Mouse (Mus musculus): ENCODE measurements around the gene Prkaca.
"Not testable (repeated sequence)": the region's sequence is repeated elsewhere in the genome, so short reads cannot be mapped to it uniquely, and the experiment has no call there.

Gene Prkaca

DNA sequence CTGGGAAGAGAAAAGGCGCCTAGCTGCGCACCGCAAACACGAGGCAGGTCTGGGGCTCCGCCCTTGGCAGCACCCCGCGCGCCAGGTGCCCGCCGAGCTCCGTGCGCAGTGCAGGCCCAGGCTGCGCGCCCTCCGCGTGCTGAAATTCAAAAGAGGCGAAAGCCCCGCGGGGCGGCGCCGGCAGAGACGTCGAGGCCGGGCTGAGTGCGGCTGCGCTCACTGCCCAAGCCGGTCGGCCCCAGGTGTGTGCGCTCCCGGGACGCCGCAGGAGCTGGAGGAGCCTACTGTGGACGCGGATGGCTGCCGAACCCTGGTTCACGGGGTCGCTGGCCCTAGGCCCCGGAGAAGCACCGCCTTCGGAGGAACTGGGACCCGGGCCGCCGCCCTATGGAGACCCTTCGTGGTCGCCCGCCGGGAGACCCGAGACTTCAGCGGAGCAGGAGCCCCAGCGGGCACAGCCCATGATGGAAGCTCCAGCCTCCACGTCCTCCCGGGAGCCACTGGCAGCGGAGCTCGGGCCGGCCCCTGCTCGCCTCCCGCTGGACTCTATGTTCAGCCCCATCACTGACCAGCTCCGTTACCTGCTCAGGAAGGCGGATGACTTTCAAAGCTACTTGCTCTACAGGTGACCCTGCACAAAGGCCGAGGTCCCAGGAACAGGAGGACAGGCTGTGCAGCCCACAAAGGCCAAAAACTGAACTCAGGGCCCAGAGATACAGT lies 28.6 kb downstream of the Prkaca start, which contains the start of gene 1700067K01Rik:
Gene 1700067K01Rik (plus strand): TSS at position 222 of the 720 bp plus-strand sequence.
- DNase-seq (ENCODE audit: extremely low read depth, low read depth): no peak

DNA sequence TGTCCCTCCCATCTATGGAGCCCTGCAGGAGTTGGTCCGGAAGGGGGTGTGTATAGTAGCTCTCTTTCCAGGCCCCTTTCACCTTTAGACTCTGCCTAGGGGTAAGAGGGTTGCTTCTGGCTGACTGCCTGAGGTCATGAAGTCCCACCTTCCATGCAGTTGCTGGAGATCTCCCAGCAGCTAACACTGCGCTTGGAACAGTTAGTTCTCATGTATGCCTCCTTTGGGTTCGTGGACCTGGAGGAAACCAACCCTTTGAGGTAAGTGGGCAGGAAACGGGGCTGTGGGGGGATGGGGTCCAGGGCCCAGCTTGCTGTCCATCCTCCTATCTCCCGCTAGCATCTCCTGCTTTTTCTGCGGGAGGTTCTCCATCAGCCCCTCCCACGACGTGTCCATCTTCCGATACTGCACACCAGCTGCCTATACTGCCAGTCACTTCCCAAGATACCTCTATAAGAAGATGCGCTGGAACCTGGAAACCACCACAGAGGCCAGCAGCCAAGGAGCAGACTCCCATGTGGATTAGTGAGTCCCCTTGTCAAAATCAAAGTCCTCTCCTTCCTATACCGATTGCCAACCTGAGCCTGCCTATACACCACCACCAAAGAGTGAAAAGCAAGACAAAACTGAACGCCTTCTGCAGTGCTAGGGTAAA lies 30.3 kb downstream of the Prkaca start:
- DNase-seq (ENCODE audit: extremely low read depth, low read depth): no peak

DNA sequence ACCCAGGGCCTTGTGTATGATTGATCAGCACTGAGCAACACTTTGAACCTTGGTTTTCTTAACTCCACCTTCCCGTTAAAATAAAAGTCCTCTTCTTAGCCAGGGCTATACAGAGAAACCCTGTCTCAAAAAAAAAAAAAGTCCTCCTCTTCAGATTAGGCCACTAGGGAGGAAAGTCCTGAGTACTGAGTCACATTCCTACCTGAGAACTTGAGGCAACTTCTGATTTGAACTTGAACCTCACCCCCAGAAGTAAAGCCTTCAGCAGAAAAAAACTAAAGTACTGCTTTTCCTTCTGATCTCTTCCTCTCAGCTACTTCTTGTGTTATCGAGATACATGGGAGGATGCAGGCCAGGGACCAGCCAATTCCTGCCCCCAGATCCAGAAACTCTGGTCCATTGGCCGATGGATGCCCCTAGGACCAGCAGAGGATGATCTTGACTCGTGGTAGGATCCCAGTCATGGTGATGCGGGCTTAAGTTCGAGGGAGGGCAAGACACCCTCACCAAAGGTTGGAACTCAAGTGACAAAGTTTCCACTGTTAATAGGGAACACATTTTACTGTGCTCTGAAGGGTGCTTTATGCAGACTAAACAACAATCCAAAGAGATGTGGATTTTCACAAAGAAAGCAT lies 30.9 kb downstream of the Prkaca start:
- DNase-seq (ENCODE audit: extremely low read depth, low read depth): no peak

DNA sequence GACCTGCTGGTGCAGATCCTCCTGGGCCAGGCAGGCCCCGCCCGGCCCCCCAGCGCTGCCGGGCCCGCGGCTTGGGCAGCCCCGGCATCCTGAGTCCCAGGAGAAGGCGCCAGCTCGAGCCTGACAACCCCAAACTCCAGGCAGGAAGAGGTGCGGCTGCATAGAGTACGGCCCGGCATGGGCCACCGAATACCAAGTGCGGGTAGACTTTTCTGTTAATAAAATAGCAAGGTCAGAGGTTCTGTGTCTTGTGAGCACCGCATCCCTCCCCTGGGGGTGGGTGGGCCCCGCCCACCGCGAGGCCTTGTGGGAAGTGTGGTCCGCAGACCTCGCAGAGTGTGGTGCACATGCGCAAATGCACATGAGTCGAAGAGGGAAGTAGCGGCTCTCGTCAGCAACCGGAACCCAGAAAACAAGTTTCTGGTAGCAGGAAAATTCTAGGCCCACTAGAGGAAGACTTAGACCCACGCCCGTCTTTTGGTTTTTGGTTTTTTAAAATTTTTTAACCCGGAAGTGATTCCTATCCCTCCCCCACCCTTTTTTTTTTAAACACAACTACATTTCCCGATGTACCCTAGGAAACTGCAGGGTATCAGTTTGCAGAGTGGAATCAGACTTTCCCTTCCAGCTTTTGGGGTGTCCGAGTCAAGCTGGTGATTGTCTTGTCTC lies 31.9 kb downstream of the Prkaca start:
- peak; percentile 95 for DNase-seq (ENCODE audit: extremely low read depth, low read depth)

DNA sequence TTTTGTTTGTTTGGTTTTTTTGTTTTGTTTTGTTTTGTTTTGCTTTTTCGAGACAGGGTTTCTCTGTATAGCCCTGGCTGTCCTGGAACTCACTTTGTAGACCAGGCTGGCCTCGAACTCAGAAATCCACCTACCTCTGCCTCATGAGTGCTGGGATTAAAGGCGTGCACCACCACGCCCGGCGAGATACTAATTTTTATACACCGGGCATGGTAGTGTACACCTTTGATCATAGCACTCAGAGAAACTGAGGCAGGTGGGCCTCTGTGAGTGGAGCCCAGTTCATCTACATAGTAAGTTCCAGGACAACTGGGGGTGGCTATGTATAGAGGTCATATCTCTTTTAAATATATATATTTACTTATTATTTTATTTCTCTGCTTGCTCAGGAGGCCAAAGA lies 32.7 kb downstream of the Prkaca start:
- not testable (repeated sequence) for DNase-seq (ENCODE audit: extremely low read depth, low read depth)

DNA sequence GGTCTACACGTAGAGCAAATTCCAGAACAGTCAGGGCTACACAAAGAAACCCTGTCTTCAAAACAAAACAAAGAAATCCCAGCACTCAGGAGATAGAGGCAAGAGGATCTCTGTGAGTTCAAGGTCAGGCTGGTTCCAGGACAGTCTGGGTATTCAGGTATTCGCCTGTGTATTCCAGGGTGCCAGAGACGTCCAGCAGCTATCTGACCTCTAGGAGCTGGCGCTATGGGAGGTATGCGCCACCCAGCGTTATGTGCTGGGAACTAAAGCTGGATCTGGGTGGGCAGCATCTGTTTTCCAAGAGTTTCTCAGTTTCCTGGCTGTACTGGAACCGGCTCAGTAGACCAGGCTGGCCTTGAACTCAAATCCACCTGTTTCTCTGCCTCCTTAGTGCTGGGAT lies 35.6 kb downstream of the Prkaca start:
- no peak for DNase-seq (ENCODE audit: extremely low read depth, low read depth)

DNA sequence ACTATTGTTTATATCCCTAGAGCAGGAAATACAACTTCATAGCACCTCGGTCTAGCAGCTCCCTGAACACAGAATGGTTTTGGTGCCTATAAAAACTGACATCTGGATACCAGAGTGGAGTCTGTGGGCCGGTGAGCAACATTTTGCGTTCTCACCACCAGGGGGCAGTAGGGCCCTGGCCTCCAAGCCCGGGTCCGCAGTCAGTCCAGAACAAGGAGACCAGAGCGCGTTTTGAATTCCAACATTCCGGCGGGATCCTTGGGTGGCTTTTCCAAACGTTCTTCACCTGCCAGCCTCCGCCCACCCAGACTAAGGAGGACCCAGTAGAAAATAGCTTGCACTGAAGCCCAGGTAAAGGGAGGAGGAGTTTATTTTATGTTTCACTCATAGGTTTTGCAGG lies 37.1 kb downstream of the Prkaca start:
- DNase-seq (ENCODE audit: extremely low read depth, low read depth): no peak

DNA sequence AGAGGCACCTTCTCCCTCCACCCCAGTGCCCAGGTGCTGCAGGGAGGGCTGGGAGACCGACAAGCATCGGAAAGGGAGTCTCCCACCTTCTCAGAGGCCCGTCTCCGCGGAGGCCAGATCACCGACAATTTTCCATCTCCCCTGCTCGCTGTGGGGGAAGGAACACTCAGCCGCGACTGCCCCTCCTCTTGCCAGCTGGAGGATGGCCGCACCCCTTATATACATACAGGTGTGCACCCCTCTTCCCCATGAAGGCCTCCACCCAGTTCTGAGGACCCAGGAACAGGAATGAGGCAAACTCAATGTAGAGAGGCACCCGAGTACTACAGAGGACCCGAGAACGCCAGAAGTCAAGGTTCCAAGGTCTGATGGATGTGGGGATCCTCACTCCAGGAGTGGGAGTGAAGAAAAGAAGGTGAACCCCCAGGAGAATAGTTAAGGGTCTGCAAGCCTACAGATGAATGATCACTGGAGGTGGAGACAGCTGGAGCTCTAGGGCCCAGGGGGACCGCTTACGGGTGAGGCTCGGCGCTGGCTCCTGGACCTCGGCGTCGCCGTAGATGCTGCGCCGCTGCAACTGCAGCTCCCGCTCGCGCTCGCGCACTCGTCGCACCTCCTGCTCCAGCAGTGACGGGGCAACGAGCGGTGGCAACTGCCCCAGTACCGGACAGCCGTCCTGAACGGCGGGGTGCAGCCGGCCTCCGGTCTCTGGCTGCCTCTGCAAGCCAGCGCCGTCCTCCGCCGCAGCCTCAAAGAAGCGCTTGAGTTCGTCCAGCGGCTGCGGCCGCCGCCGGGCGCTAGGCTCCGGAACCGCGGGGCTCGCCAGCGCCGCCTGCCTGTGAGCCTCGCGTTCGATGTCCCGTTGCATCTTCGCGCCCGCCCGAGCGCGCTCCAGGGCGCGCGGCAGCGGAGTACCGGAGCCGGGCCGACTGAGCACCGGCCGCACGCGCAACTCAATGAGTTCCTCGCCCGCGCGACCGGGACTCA lies 38.1 kb downstream of the Prkaca start:
- DNase-seq (ENCODE audit: extremely low read depth, low read depth): no peak

DNA sequence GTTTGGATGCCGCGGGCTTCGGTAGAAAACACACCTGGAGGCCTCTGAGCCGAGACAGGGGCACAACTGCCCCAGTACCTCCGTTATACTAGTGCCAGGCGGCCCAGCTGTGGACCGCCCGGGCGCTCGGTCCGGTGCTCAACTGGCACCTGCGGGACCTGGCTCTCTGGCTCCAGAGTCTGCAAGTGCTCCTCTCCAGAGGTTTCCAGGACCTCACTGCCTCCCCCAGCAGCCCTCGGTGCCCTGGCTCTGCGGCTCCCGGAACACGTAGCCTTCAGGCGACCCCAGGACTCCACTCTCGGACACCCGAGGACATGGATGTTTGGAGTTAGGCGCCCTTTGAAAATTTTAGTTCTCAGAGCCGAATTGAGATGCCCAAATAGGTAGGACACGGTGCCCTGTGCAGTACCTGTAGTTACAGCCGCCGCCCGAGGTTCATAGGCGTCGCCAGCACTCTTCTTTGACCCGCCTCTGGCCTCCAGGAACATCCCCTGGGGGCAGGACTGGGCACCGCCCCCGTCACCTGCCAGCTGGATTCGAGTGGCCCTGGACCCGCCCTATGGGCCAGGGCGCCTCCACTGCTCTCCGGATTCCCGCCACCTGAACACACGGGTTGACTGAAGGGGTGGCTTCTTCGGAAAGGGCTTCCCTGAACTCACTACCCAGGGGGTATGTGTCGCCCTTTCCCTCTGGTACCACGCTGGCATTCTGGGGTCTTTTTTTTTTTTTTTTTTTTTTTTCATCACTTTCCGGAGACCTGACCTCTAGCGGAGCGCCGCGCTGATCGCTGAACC lies 39.1 kb downstream of the Prkaca start, which contains the start of gene 2210011C24Rik:
Gene 2210011C24Rik (minus strand): TSS at position 467 of the 794 bp plus-strand sequence.
- DNase-seq (ENCODE audit: extremely low read depth, low read depth): no peak

DNA sequence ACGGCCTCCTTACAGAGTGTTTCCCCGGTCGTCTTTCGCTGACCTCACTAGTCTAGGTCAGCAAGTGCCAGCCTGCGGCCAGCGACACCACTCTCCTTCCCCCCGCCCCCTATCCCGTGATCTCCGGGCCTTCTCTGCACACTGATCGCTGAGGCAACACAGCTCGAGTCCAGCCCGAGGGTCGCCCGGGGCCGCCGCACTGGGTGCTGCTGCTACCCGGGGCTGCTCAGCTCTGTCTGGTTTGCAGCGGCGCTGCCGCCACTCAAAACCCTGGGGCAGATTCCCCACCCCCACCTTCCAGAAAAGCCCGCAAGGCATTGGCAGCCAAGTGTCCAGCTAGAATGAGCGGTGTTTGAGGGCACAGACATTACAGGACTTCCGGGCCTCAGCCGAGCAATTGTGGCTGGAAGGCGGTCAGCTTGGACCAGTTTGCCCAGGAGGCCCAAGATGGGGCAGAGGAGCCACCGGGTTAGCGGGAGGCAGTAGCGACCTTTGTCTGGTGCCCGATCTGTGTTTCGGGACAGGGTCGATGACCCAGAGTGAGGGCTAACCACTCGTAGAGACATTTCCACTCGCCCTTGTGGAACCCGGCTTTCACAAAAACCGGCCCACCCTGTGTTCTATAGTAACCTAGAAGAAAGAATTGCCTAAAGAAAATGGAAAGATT lies 39.8 kb downstream of the Prkaca start:
- no peak for DNase-seq (ENCODE audit: extremely low read depth, low read depth)

DNA sequence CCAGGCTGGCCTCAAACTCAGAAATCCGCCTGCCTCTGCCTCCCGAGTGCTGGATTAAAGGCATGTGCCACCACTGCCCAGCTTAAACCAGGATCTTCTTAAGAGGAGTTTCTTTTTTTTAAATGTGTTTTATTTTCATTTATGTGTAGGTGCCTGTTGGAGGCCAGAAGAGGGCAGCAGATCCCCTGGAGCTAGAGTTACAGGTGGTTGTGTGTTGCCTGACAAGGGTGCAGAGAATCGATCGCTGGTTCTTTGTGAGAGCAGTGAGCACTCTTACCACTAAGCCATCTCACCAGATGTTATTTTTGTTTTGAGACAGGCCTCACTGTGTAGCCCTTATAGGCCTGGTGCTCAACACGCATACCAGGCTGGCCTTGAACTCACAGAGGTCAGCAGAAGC lies 43.0 kb downstream of the Prkaca start:
- DNase-seq (ENCODE audit: extremely low read depth, low read depth): no peak

DNA sequence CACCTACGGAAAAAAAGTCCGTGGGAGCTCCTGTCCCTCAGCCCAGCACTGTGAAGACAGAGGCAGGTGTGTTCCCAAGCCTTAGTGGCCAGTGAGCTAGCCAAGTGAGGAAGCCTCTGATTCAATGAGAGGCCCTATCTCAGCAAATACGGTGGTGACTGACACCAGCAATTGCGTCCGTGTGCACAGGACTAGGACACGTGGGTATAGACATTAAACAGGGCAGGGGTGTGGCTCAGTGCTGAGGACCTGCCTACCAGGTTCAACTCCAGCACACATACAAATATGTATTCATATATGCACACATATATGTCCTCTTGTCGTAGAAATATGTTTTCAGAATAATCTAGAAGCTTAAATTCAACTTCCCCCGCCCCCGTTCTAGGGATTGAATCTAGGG lies 46.9 kb downstream of the Prkaca start:
- DNase-seq (ENCODE audit: extremely low read depth, low read depth): no peak

DNA sequence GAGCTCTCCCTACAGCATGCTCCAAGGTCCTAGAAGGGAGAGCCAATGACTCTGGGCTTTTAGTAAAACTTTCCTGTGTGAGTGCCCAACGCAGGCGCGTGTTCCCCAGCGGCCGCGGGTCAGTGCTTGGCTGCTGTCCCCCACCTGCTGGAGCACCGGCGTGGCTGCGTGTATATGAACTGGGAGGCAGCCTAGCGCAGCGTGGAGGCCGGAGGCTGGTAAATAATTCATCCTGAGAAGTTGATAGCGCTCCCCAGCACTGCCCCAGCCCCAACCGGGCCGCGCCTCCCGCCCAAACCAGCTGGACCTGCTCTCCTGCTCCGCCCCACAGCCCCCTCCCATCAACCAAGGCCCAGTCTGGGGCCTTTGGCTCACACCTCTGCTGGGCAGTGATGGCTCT lies 48.3 kb downstream of the Prkaca start, which contains the start of gene Palm3:
Gene Palm3 (plus strand): TSS at position 376 of the 400 bp plus-strand sequence.
- no peak for DNase-seq (ENCODE audit: extremely low read depth, low read depth)

DNA sequence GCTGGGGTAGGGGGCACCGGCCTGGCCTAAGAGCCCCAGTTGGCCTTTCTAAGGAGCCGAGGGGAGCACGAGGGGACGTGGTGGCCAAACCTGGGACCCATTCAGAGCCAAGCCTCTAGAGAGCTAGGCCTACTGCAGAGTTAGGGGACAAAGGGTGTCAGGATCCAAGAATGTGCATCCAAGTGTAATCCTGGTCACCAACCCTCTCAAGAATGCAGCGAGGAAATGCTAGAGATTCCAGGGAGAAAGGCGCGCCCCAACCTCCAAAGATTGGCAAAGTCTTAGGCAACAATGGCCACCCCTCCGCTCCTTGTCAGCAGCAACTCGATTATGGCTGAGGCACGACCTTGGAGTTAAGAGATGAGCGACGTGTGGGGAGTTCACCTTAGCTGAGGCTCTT lies 48.8 kb downstream of the Prkaca start:
- DNase-seq (ENCODE audit: extremely low read depth, low read depth): no peak

DNA sequence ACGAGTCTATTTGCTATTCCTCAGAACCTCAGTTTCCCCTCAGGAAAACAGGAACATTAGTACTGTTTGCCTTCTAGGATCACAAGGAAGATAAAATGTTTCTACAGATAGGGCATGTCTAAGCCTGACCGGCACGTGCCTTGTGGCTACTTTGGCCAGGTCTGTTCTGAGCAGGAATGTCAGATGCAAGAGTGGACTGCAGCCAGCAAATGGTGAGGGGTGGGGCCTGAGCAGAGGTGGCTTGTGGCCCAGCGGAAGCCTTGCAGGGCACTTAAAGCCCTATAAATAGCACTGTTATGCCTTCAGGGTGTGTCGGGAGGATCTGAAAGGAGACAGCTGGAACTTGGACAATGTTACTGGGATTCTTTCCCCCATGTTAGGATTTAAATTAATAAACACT lies 50.3 kb downstream of the Prkaca start:
- DNase-seq (ENCODE audit: extremely low read depth, low read depth): no peak

DNA sequence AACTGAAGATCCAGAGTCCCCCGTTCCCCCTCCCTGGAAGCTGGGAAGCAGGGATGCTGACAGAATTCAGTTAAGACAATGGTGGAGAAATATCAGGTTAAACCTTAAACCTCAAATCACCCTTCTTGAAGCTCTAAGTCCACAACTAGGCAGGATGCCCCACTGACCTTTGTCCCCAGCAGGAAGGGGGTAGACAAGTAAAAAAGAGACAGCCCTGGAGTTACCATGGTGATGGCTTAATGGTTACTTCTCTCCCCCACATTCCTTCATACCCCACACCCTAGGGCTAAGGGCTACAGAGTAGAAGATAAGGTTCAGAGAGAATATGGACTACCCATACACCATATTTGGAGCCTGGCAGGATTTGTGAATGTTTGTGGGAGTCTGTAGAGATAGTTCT lies 50.8 kb downstream of the Prkaca start:
- DNase-seq (ENCODE audit: extremely low read depth, low read depth): no peak

DNA sequence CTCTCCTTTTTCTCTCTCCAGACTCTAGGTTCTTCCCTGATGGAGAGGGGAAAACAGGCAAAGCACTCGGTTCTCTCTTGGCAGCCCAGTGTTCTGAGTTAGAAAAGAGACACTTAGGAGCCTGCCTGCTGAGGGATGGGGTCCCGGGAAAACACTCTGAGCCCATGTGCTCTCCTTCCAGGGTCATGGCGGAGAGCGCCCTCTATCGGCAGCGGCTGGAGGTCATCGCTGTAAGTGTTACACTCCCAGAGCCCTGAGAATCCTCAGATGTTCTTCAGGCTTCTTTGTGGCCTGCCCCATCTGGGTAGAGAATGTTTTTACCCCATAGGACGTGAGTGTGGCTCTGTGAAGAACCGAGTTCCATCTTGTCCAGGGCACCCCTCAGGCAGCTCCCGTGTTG lies 51.4 kb downstream of the Prkaca start:
- no peak for DNase-seq (ENCODE audit: extremely low read depth, low read depth)

DNA sequence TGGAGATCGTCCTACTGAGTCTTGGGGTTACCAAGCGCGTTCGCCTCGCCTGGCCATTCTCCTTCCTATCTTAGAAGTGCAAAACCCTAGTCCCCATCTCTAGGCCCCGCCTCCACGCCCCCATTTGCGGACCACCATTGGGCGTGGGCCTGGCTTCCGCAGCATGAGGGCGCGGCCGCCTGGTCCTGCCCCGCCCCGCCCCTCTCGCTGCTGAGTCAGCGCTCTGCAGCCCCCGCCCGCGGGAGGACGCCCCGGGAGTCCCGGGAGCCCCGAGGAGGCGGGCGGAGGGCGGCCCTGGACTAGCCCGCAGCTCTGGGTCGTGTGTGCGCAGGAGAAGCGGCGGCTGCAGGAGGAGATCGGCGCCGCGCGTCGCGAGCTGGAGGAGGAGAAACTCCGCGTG lies 53.1 kb downstream of the Prkaca start:
- no peak for DNase-seq (ENCODE audit: extremely low read depth, low read depth)

DNA sequence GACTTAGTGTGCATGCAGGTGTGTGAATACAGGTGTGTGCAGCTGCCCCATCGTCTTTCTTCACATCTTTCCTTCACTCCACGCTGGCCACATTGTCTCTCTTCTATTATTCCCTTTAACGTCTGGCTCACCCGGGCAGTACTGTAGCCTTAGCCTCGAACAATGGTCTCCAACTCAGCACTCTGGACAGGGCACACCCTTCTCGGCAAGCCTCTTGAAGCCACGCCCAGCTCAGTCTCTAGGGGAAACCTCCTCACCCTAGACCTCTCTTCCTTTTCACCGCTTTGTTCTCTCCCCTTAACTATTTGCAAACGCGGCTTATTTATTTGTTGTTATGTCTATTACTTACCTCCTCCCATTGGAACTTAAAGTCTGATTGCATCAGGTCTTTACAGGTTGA lies 54.7 kb downstream of the Prkaca start:
- DNase-seq (ENCODE audit: extremely low read depth, low read depth): no peak

Measured in MEL-GATA-1-ER (cell line).